Mouse (Mus musculus) cerebellum, adult 11 months (tissue): ENCODE measurements at regions not wholly inside any gene's neighbourhood (a gene's known extent, or its start where the extent isn't known, plus 50 kb on each side); places are given as distances from the start of the nearest gene placed in this dataset.

Experiments
- DNase-seq: peaks from one replicate; pipeline ENCODE4 v3.0.0; 2022

- no peak for DNase-seq
Measured at GRCm38 (mm10) chr13:71334925-71335324, 493.3 kb upstream of the Adamts16 start.

GRCm38 (mm10) chr13:71333146-71333545 is 491.5 kb upstream of the Adamts16 start:
- DNase-seq = no peak

- no peak for DNase-seq
Measured at GRCm38 (mm10) chr13:71330321-71330720, 488.7 kb upstream of the Adamts16 start.

- no peak for DNase-seq
Measured at GRCm38 (mm10) chr13:71327802-71328753, 486.5 kb upstream of the Adamts16 start.

GRCm38 (mm10) chr13:71320489-71320888 is 478.9 kb upstream of the Adamts16 start:
- DNase-seq = no peak

- DNase-seq = no peak
Measured at GRCm38 (mm10) chr13:71303956-71304355, 462.3 kb upstream of the Adamts16 start.

GRCm38 (mm10) chr13:71275991-71276390 is 434.4 kb upstream of the Adamts16 start:
- DNase-seq = no peak

GRCm38 (mm10) chr13:71274139-71274538 is 432.5 kb upstream of the Adamts16 start:
- DNase-seq = no peak

GRCm38 (mm10) chr13:71273485-71273884 is 431.9 kb upstream of the Adamts16 start:
- DNase-seq = no peak

GRCm38 (mm10) chr13:71273067-71273466 is 431.5 kb upstream of the Adamts16 start:
- DNase-seq = no peak

GRCm38 (mm10) chr13:71272431-71272830 is 430.8 kb upstream of the Adamts16 start:
- DNase-seq = no peak

GRCm38 (mm10) chr13:71271727-71272418 is 430.3 kb upstream of the Adamts16 start:
- no peak for DNase-seq

GRCm38 (mm10) chr13:71270370-71270769 is 428.8 kb upstream of the Adamts16 start:
- no peak for DNase-seq

GRCm38 (mm10) chr13:71269496-71269895 is 427.9 kb upstream of the Adamts16 start:
- DNase-seq = no peak

GRCm38 (mm10) chr13:71263315-71263878 is 421.8 kb upstream of the Adamts16 start:
- no peak for DNase-seq

GRCm38 (mm10) chr13:71262575-71263295 is 421.1 kb upstream of the Adamts16 start:
- no peak for DNase-seq

- no peak for DNase-seq
Measured at GRCm38 (mm10) chr13:71254016-71254415, 412.4 kb upstream of the Adamts16 start.

- DNase-seq = no peak
Measured at GRCm38 (mm10) chr13:71248261-71249031, 406.8 kb upstream of the Adamts16 start.

- DNase-seq = no peak
Measured at GRCm38 (mm10) chr13:71247241-71247640, 405.6 kb upstream of the Adamts16 start.

- no peak for DNase-seq
Measured at GRCm38 (mm10) chr13:71245326-71245725, 403.7 kb upstream of the Adamts16 start.

GRCm38 (mm10) chr13:71239782-71240181 is 398.2 kb upstream of the Adamts16 start:
- no peak for DNase-seq

GRCm38 (mm10) chr13:71235338-71235737 is 393.7 kb upstream of the Adamts16 start:
- DNase-seq = no peak
